Mouse (Mus musculus) megakaryocyte, embryonic 14.5 days (primary cell): Measurements from ENCODE around the gene Foxi1. TPM values are rescaled to one million over a fixed set of nuclear protein-coding genes. Genes with fewer than 3 reads are reported as not detected.
"Not testable (repeated sequence)": the region's sequence is repeated elsewhere in the genome, so short reads cannot be mapped to it uniquely, and the experiment has no call there.

ENCODE experiments used
- H3K27me3 ChIP-seq: replicated peaks from 2 replicates; pipeline ENCODE3; 2012; ENCODE audit warnings: inconsistent platforms
- H3K36me3 ChIP-seq: replicated peaks from 2 replicates; pipeline ENCODE3; 2012; ENCODE audit warnings: low read length, inconsistent platforms, mixed read lengths
- H3K4me1 ChIP-seq: 2 replicates; pipeline ENCODE4 v1.6.1; 2012; ENCODE audit warnings: inconsistent platforms
- H3K4me3 ChIP-seq: replicated peaks from 2 replicates; pipeline ENCODE3; 2012; ENCODE audit warnings: moderate library complexity, mild to moderate bottlenecking, inconsistent platforms
- H3K9me3 ChIP-seq: 2 replicates; pipeline ENCODE4 v1.6.1; 2012; ENCODE audit warnings: inconsistent platforms
- FLI1 ChIP-seq: IDR thresholded peaks from 2 replicates; pipeline ENCODE4 v1.6.1; 2012; ENCODE audit warnings: low read length, inconsistent platforms, mixed read lengths
- GATA1 ChIP-seq: IDR thresholded peaks from 3 replicates; pipeline ENCODE4 v1.6.1; 2012; ENCODE audit warnings: mixed read lengths, low read length, inconsistent platforms, borderline replicate concordance
- polyA plus RNA-seq: library from polyadenylated mRNA; stranded (reverse); fragments of >175 nt; gene quantifications from 2 replicates; pipeline ENCODE4 v1.2.3, GENCODE M21; 2012; ENCODE audit warnings: low replicate concordance; ENCODE audit not compliant: insufficient read depth

The Foxi1 gene
- polyA plus RNA-seq = not detected in 2 replicates

GRCm38 (mm10) chr11:34207989-34208388, at the start of gene Foxi1:
Gene Foxi1 (minus strand): TSS chr11:34208089.
- no peaks in the 10 kb centered on the region for H3K36me3 ChIP-seq
- no peaks in the 10 kb centered on the region for H3K9me3 ChIP-seq
- H3K4me3 ChIP-seq = no peak within 1 kb of the TSS
- TF ChIP-seq FLI1 (no peak), GATA1 (no peak)
- no peaks in the 10 kb centered on the region for H3K4me1 ChIP-seq
- peaks cover 62% of the 10 kb centered on the region for H3K27me3 ChIP-seq

GRCm38 (mm10) chr11:34242979-34243378, 35.1 kb upstream of the Foxi1 start:
- Histone ChIP-seq H3K4me1 (no peaks in the 10 kb centered on the region; the same call in 1 of the 2 replicates), H3K9me3 (peaks cover 5% of the 10 kb centered on the region; the same call in 1 of the 2 replicates), H3K36me3 (peaks cover 59% of the 10 kb centered on the region), H3K27me3 (no peaks in the 10 kb centered on the region), H3K4me3 (no peak overlapping the region)
- TF ChIP-seq GATA1 = no peak
- no peak for TF ChIP-seq FLI1

- H3K4me1 ChIP-seq = no peaks in the 10 kb centered on the region; the same call in 1 of the 2 replicates
- TF ChIP-seq FLI1 (no peak), GATA1 (no peak)
- peaks cover 64% of the 10 kb centered on the region for H3K36me3 ChIP-seq
- peaks cover 5% of the 10 kb centered on the region; the same call in 1 of the 2 replicates for H3K9me3 ChIP-seq
- H3K4me3 ChIP-seq = no peak overlapping the region
- H3K27me3 ChIP-seq = no peaks in the 10 kb centered on the region
These were observed 32.4 kb upstream of the Foxi1 start for GRCm38 (mm10) chr11:34240252-34240651.

- H3K4me3 ChIP-seq = no peak overlapping the region
- TF ChIP-seq GATA1 = no peak
- peaks cover 5% of the 10 kb centered on the region; the same call in 1 of the 2 replicates for H3K9me3 ChIP-seq
- H3K4me1 ChIP-seq = no peaks in the 10 kb centered on the region; the same call in 1 of the 2 replicates
- H3K36me3 ChIP-seq = peaks cover 64% of the 10 kb centered on the region
- no peaks in the 10 kb centered on the region for H3K27me3 ChIP-seq
These were observed 31.8 kb upstream of the Foxi1 start for GRCm38 (mm10) chr11:34239691-34240090.

GRCm38 (mm10) chr11:34236885-34237284, 29.0 kb upstream of the Foxi1 start:
- no peaks in the 10 kb centered on the region; the same call in 1 of the 2 replicates for H3K4me1 ChIP-seq
- H3K27me3 ChIP-seq = no peaks in the 10 kb centered on the region
- H3K9me3 ChIP-seq = peaks cover 5% of the 10 kb centered on the region; the same call in 1 of the 2 replicates
- TF ChIP-seq GATA1 (no peak), FLI1 (no peak)
- H3K4me3 ChIP-seq = no peak overlapping the region
- H3K36me3 ChIP-seq = peaks cover 57% of the 10 kb centered on the region

- Histone ChIP-seq H3K9me3 (peaks cover 5% of the 10 kb centered on the region; the same call in 1 of the 2 replicates), H3K4me1 (no peaks in the 10 kb centered on the region; the same call in 1 of the 2 replicates), H3K27me3 (no peaks in the 10 kb centered on the region), H3K4me3 (no peak overlapping the region), H3K36me3 (peaks cover 57% of the 10 kb centered on the region)
- TF ChIP-seq GATA1 (no peak), FLI1 (no peak)
These were observed 28.3 kb upstream of the Foxi1 start for GRCm38 (mm10) chr11:34236091-34236759.

GRCm38 (mm10) chr11:34228758-34229364, 21.0 kb upstream of the Foxi1 start:
- Histone ChIP-seq H3K36me3 (peaks cover 51% of the 10 kb centered on the region), H3K27me3 (no peaks in the 10 kb centered on the region), H3K4me3 (no peak overlapping the region), H3K9me3 (no peaks in the 10 kb centered on the region), H3K4me1 (no peaks in the 10 kb centered on the region)
- no peak for TF ChIP-seq FLI1
- no peak for TF ChIP-seq GATA1

- H3K9me3 ChIP-seq = no peaks in the 10 kb centered on the region
- no peak overlapping the region for H3K4me3 ChIP-seq
- TF ChIP-seq FLI1 = no peak
- TF ChIP-seq GATA1 = no peak
- H3K27me3 ChIP-seq = peaks cover 2% of the 10 kb centered on the region
- H3K36me3 ChIP-seq = peaks cover 42% of the 10 kb centered on the region
- H3K4me1 ChIP-seq = no peaks in the 10 kb centered on the region
These were observed 19.3 kb upstream of the Foxi1 start for GRCm38 (mm10) chr11:34227180-34227579.

GRCm38 (mm10) chr11:34220596-34220995, 12.7 kb upstream of the Foxi1 start:
- not testable (repeated sequence) for H3K4me3 ChIP-seq, H3K9me3 ChIP-seq, H3K4me1 ChIP-seq, H3K36me3 ChIP-seq
- H3K27me3 ChIP-seq = peaks cover 10% of the 10 kb centered on the region

- Histone ChIP-seq H3K4me3 (no peak overlapping the region), H3K36me3 (no peaks in the 10 kb centered on the region), H3K27me3 (peaks cover 39% of the 10 kb centered on the region), H3K9me3 (no peaks in the 10 kb centered on the region), H3K4me1 (no peaks in the 10 kb centered on the region)
- TF ChIP-seq FLI1 (no peak), GATA1 (no peak)
These were observed 5.0 kb upstream of the Foxi1 start for GRCm38 (mm10) chr11:34212853-34213252.
